23 mouse cellular contexts compared by ENCODE assay signal in genomic region chr10:22628832-22629231, GRCm38 (mm10). TPM values are rescaled to one million over a fixed set of nuclear protein-coding genes. Genes with fewer than 3 reads are reported as not detected.
DNase-seq lines count a peak whose midpoint lies in the region; ATAC-seq and TF ChIP-seq lines count a peak whose summit lies in the region.
"Had no signal": no experiment of that assay in that cellular context is flagged by ENCODE, and none has a peak within 500 bp of the region (broad histone marks: within the 10 kb centered on the region; RNA-seq: fewer than 3 reads in every experiment).

No protein-coding gene starts in this region.

- no peak for TF ChIP-seq CTCF in forebrain, postnatal 0 days (IDR thresholded peaks at IDR 0.05; ENCODE audit: low read depth)
- no peak for TF ChIP-seq CTCF in midbrain, postnatal 0 days (IDR thresholded peaks at IDR 0.05)

- no peaks in the 10 kb centered on the region for H3K27me3 ChIP-seq in forebrain, embryonic 16.5 days (replicated peaks; ENCODE audit: control insufficient read depth, insufficient read depth, low read length)
- no peaks in the 10 kb centered on the region for H3K27me3 ChIP-seq in forebrain, postnatal 0 days (ENCODE audit: insufficient read depth, low read length)
- H3K27me3 ChIP-seq in hindbrain, embryonic 16.5 days (replicated peaks; ENCODE audit: control insufficient read depth, insufficient read depth, low read length), result no peaks in the 10 kb centered on the region
- H3K27me3 ChIP-seq in hindbrain, embryonic 11.5 days (ENCODE audit: control insufficient read depth, insufficient read depth, low read length), result no peaks in the 10 kb centered on the region
- no peaks in the 10 kb centered on the region for H3K27me3 ChIP-seq in midbrain, postnatal 0 days (ENCODE audit: insufficient read depth, low read length)
- H3K27me3 ChIP-seq in midbrain, embryonic 14.5 days (ENCODE audit: control insufficient read depth, insufficient read depth, low read length), result no peaks in the 10 kb centered on the region
- H3K27me3 ChIP-seq: CH12.LX; embryonic facial prominence, embryonic 12.5 days; forebrain, embryonic 12.5 days; heart, embryonic 13.5 days; Patski had no signal

- no peak overlapping the region for H3K4me3 ChIP-seq in forebrain, embryonic 16.5 days (replicated peaks; ENCODE audit: low read length)
- no peak overlapping the region for H3K4me3 ChIP-seq in forebrain, postnatal 0 days (ENCODE audit: low read depth, low read length)
- no peak overlapping the region for H3K4me3 ChIP-seq in hindbrain, embryonic 16.5 days (ENCODE audit: low read length)
- no peak overlapping the region for H3K4me3 ChIP-seq in hindbrain, embryonic 11.5 days (ENCODE audit: low read depth, low read length)
- no peak overlapping the region for H3K4me3 ChIP-seq in midbrain, postnatal 0 days (ENCODE audit: low read depth, low read length)
- H3K4me3 ChIP-seq in midbrain, embryonic 14.5 days (replicated peaks; ENCODE audit: low read depth, low read length), result no peak overlapping the region
- H3K4me3 ChIP-seq: embryonic facial prominence, embryonic 12.5 days; forebrain, embryonic 12.5 days; gastrocnemius, adult 2 months; heart, embryonic 13.5 days had no signal

- H3K9ac ChIP-seq in forebrain, embryonic 16.5 days (replicated peaks; ENCODE audit: low read depth, low read length), result no peak overlapping the region
- no peak overlapping the region for H3K9ac ChIP-seq in forebrain, postnatal 0 days
- no peak overlapping the region for H3K9ac ChIP-seq in hindbrain, embryonic 16.5 days (ENCODE audit: low read depth, low read length)
- H3K9ac ChIP-seq in hindbrain, embryonic 11.5 days (ENCODE audit: low read depth, low read length), result no peak overlapping the region
- H3K9ac ChIP-seq in midbrain, postnatal 0 days (replicated peaks; ENCODE audit: low read length, poor library complexity, severe bottlenecking), result no peak overlapping the region
- H3K9ac ChIP-seq in midbrain, embryonic 14.5 days (replicated peaks; ENCODE audit: low read length), result no peak overlapping the region
- H3K9ac ChIP-seq: embryonic facial prominence, embryonic 12.5 days; forebrain, embryonic 12.5 days; heart, embryonic 13.5 days had no signal

- H3K36me3 ChIP-seq in forebrain, embryonic 16.5 days (ENCODE audit: control insufficient read depth, insufficient read depth), result no peaks in the 10 kb centered on the region
- H3K36me3 ChIP-seq in forebrain, postnatal 0 days (ENCODE audit: insufficient read depth), result no peaks in the 10 kb centered on the region
- H3K36me3 ChIP-seq in hindbrain, embryonic 16.5 days (ENCODE audit: control insufficient read depth, insufficient read depth, low read length), result no peaks in the 10 kb centered on the region
- H3K36me3 ChIP-seq in hindbrain, embryonic 11.5 days (ENCODE audit: control insufficient read depth, insufficient read depth, low read length), result no peaks in the 10 kb centered on the region
- H3K36me3 ChIP-seq in midbrain, postnatal 0 days (ENCODE audit: insufficient read depth, low read length), result no peaks in the 10 kb centered on the region
- no peaks in the 10 kb centered on the region for H3K36me3 ChIP-seq in midbrain, embryonic 14.5 days (ENCODE audit: control insufficient read depth, insufficient read depth, low read length)
- H3K36me3 ChIP-seq: embryonic facial prominence, embryonic 12.5 days; forebrain, embryonic 12.5 days; heart, embryonic 13.5 days had no signal

- H3K4me2 ChIP-seq in forebrain, embryonic 16.5 days (ENCODE audit: low read length), result no peak overlapping the region
- no peak overlapping the region for H3K4me2 ChIP-seq in forebrain, postnatal 0 days (ENCODE audit: low read depth)
- no peak overlapping the region for H3K4me2 ChIP-seq in hindbrain, embryonic 16.5 days (ENCODE audit: low read length)
- no peak overlapping the region for H3K4me2 ChIP-seq in hindbrain, embryonic 11.5 days (replicated peaks; ENCODE audit: low read depth, low read length)
- no peak overlapping the region for H3K4me2 ChIP-seq in midbrain, postnatal 0 days (ENCODE audit: low read depth, low read length, poor library complexity, severe bottlenecking)
- H3K4me2 ChIP-seq in midbrain, embryonic 14.5 days (ENCODE audit: low read length), result no peak overlapping the region
- H3K4me2 ChIP-seq: embryonic facial prominence, embryonic 12.5 days; forebrain, embryonic 12.5 days; heart, embryonic 13.5 days had no signal

- 0 out of 2 replicates have a peak, but pooled peaks cover 2% of the 10 kb centered on the region for H3K4me1 ChIP-seq in forebrain, embryonic 16.5 days (replicated peaks; ENCODE audit: control insufficient read depth, insufficient read depth, low read length)
- H3K4me1 ChIP-seq in forebrain, postnatal 0 days (ENCODE audit: insufficient read depth), result no peaks in the 10 kb centered on the region
- H3K4me1 ChIP-seq in hindbrain, embryonic 16.5 days (ENCODE audit: control insufficient read depth, insufficient read depth, low read depth, low read length), result no peaks in the 10 kb centered on the region
- H3K4me1 ChIP-seq in hindbrain, embryonic 11.5 days (replicated peaks; ENCODE audit: control insufficient read depth, insufficient read depth, low read length), result no peaks in the 10 kb centered on the region
- H3K4me1 ChIP-seq in midbrain, postnatal 0 days (ENCODE audit: insufficient read depth, low read length), result no peaks in the 10 kb centered on the region
- H3K4me1 ChIP-seq in midbrain, embryonic 14.5 days (ENCODE audit: control insufficient read depth, insufficient read depth, low read length), result no peaks in the 10 kb centered on the region
- H3K4me1 ChIP-seq: embryonic facial prominence, embryonic 12.5 days; heart, embryonic 13.5 days had no signal

- ATAC-seq in forebrain, embryonic 16.5 days, result peak; percentile 47; the same call in 1 of the 2 replicates
- ATAC-seq in forebrain, postnatal 0 days, result no peak
- ATAC-seq in hindbrain, embryonic 16.5 days, result peak; percentile 88
- no peak for ATAC-seq in hindbrain, embryonic 11.5 days (ENCODE audit: low FRiP score)
- ATAC-seq in midbrain, postnatal 0 days (ENCODE audit: low FRiP score), result no peak
- no peak for ATAC-seq in midbrain, embryonic 14.5 days (ENCODE audit: low FRiP score, low TSS enrichment)
- ATAC-seq: activated CD4-positive, CD25-positive, alpha-beta regulatory T cell, adult 4 months; inflammation-experienced regulatory T-cells, adult 6 months; intestine, postnatal 0 days; Patski had no signal

- 76% methylated on average over 1 of the region's 1 CpGs for WGBS in forebrain, embryonic 16.5 days
- 56% methylated on average over 1 of the region's 1 CpGs for WGBS in forebrain, postnatal 0 days
- 57% methylated on average over 1 of the region's 1 CpGs for WGBS in hindbrain, embryonic 16.5 days
- 85% methylated on average over 1 of the region's 1 CpGs for WGBS in hindbrain, embryonic 11.5 days
- WGBS in midbrain, postnatal 0 days, result 82% methylated on average over 1 of the region's 1 CpGs
- 81% methylated on average over 1 of the region's 1 CpGs for WGBS in midbrain, embryonic 14.5 days

- H3K9me3 ChIP-seq in forebrain, embryonic 16.5 days (ENCODE audit: control insufficient read depth, low read length), result no peaks in the 10 kb centered on the region
- no peaks in the 10 kb centered on the region for H3K9me3 ChIP-seq in forebrain, postnatal 0 days (ENCODE audit: low read length)
- no peaks in the 10 kb centered on the region for H3K9me3 ChIP-seq in hindbrain, embryonic 16.5 days (ENCODE audit: control insufficient read depth, low read length)
- H3K9me3 ChIP-seq in hindbrain, embryonic 11.5 days (ENCODE audit: control insufficient read depth, low read length), result no peaks in the 10 kb centered on the region
- no peaks in the 10 kb centered on the region for H3K9me3 ChIP-seq in midbrain, postnatal 0 days (ENCODE audit: low read length)
- H3K9me3 ChIP-seq in midbrain, embryonic 14.5 days (ENCODE audit: control insufficient read depth, low read length), result no peaks in the 10 kb centered on the region
- H3K9me3 ChIP-seq: embryonic facial prominence, embryonic 12.5 days; forebrain, embryonic 12.5 days; heart, embryonic 13.5 days had no signal

- no peak overlapping the region for H3K27ac ChIP-seq in forebrain, embryonic 16.5 days (ENCODE audit: low read length)
- no peak overlapping the region for H3K27ac ChIP-seq in forebrain, postnatal 0 days (ENCODE audit: low read depth, low read length)
- H3K27ac ChIP-seq in hindbrain, embryonic 16.5 days (ENCODE audit: low read depth, low read length), result no peak overlapping the region
- H3K27ac ChIP-seq in hindbrain, embryonic 11.5 days (ENCODE audit: low read depth, low read length), result no peak overlapping the region
- no peak overlapping the region for H3K27ac ChIP-seq in midbrain, postnatal 0 days (ENCODE audit: low read depth, low read length)
- no peak overlapping the region for H3K27ac ChIP-seq in midbrain, embryonic 14.5 days (replicated peaks; ENCODE audit: low read depth, low read length)
- H3K27ac ChIP-seq: embryonic facial prominence, embryonic 12.5 days; forebrain, embryonic 12.5 days; gastrocnemius, adult 2 months; heart, embryonic 13.5 days had no signal

- no peak for DNase-seq in forebrain, postnatal 0 days
- no peak for DNase-seq in hindbrain, embryonic 11.5 days (ENCODE audit: low spot score)
- peak; percentile 41 for DNase-seq in midbrain, postnatal 0 days (ENCODE audit: low spot score)
- no peak for DNase-seq in midbrain, embryonic 14.5 days
- DNase-seq: adrenal gland, postnatal 14 days; cerebellum, adult 18-20 months; cerebellum, postnatal 14 days; embryo, embryonic 11 days; gastrocnemius, adult 2 months; gastrocnemius, postnatal 25 days; heart, postnatal 4 days had no signal

RNA-seq across cellular contexts. Expression of gene Slc2a12, which starts 16.0 kb away (rescaled TPM):
- polyA plus RNA-seq in forebrain, embryonic 16.5 days (2015; fragmentation: Nextera tagmentation; extraction: Ambion mirVana), result 4.2 and 5.0 TPM in 2 replicates
- total RNA-seq in forebrain, postnatal 0 days (2014; rRNA removed), result 5.5 and 7.3 TPM in 2 replicates
- 4.6 and 6.6 TPM in 2 replicates for polyA plus RNA-seq in forebrain, postnatal 0 days (2015; fragmentation: Nextera tagmentation; extraction: Ambion mirVana)
- 7.2 and 7.6 TPM in 2 replicates for polyA plus RNA-seq in hindbrain, embryonic 16.5 days (2015; fragmentation: Nextera tagmentation; extraction: Ambion mirVana)
- polyA plus RNA-seq in hindbrain, embryonic 11.5 days (2014; fragmentation: Nextera tagmentation; extraction: Ambion mirVana), result 2.4 and 3.2 TPM in 2 replicates
- 7.2 and 7.8 TPM in 2 replicates for total RNA-seq in midbrain, postnatal 0 days (2014; rRNA removed)
- 5.8 and 6.0 TPM in 2 replicates for polyA plus RNA-seq in midbrain, postnatal 0 days (2015; fragmentation: Nextera tagmentation; extraction: Ambion mirVana)
- polyA plus RNA-seq in midbrain, embryonic 14.5 days (2014; fragmentation: Nextera tagmentation; extraction: Ambion mirVana), result 1.2 and 4.6 TPM in 2 replicates
- total RNA-seq: common myeloid progenitor, adult 5-6 weeks; granulocyte monocyte progenitor cell, adult 5-6 weeks had no signal
- polyA plus RNA-seq: activated CD4-positive, CD25-positive, alpha-beta regulatory T cell, adult 4 months; Patski had no signal

Comparison
In these comparisons a context has a peak if more than half of its experiments do, and no peak if none do; other contexts are left out.
1. ATAC-seq: peak in forebrain, embryonic 16.5 days (single experiment) and hindbrain, embryonic 16.5 days (single experiment); none in forebrain, postnatal 0 days (single experiment), hindbrain, embryonic 11.5 days (single experiment), midbrain, postnatal 0 days (single experiment) and midbrain, embryonic 14.5 days (single experiment).